Mouse (Mus musculus) lung, adult 2 months (tissue): ENCODE measurements around the gene Wsb1.

Source experiments
- CTCF ChIP-seq: fragments of 200-500 bp; IDR thresholded peaks from 2 replicates; pipeline ENCODE4 v1.5.1; 2011; ENCODE audit warnings: mild to moderate bottlenecking, low read length, control low read depth; ENCODE audit not compliant: insufficient read depth
- POLR2A ChIP-seq: fragments of 200-500 bp; IDR thresholded peaks from 2 replicates; pipeline ENCODE4 v1.6.1; 2011; ENCODE audit warnings: low read depth, mild to moderate bottlenecking, control low read depth, low read length, borderline replicate concordance; ENCODE audit errors: extremely low read depth

DNA sequence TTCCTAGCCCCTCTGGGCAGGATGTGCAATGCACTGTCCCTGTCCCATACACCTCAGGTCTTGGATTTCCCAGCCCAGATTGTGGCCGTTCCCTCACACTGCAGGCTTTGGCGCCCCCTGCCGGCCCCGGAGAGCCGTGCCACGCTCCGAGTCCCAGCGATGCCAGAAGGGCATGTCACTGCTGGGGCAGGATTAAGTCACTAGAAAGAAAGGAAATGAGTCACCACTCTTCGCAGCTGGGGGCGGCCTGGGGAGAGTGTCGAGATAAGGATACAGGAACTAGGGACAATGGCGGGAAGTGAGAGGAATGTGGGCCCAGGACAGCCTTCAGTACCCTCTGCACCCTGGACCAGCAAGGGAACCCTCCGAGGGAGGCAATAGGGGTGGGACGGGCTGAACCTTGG, 40.5 kb downstream of the Wsb1 start:
- TF ChIP-seq CTCF (peak; percentile 73), POLR2A (peak; percentile 32; the same call in 1 of the 2 replicates)
